Mouse (Mus musculus) T-helper 1 cell (primary cell): ENCODE measurements around the gene Olfr51.
"Not testable (repeated sequence)": the region's sequence is repeated elsewhere in the genome, so short reads cannot be mapped to it uniquely, and the experiment has no call there.

Source experiments
- in situ Hi-C: fragments of 300-600 bp; cut with MboI, MseI; formaldehyde crosslinking; loops from one replicate; pipeline ENCODE4 v1.15.1; 2025; ENCODE audit warnings: high pct_unique_total_duplicates

Olfr51 gene

DNA sequence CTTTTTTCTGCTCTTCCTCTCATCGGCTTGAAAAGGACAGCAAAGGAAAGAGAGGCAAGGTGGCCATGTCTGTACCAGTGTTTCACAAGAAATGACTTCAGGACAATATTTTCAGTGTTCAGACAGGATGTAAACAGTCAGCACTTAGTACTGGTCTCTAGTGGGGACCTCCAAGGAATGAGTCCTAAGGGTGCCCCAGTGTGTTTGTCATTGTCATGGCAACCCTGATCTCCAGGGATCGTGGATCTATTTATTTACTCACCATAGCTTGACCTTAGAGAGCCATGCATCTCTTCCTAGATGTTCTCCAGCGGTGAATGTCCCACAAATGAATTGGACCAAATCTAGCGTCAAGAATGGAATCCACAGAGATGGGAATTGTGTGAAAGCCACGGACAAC is at the start of gene Olfr51:
TSS of gene Olfr51 (plus strand) at position 301 of the 400 bp plus-strand sequence.
- in situ Hi-C loops = no loop called here

DNA sequence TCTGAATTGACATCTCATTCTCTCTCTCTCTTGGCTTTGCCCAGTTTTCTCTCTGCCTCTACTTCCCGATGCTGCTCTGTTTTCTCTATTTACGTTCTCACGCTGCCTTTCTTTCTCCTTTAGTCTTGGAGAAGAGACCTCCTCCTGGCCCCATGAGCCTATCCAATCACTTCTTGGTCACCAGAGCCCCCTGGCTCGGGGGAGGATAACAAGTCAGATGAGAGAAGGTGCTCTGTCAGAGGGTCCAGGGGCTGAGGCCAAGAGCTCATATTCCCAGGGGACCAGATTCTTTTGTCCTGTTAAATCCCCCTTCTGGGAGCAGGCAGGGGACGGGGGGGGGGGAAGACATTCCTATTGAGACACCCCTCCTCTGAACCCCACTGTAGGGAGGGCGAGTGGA is 49.7 kb upstream of the Olfr51 start, which contains the start of gene Prop1:
TSS of gene Prop1 (minus strand) at position 101 of the 400 bp plus-strand sequence.
- in situ Hi-C loops = no loop called here

DNA sequence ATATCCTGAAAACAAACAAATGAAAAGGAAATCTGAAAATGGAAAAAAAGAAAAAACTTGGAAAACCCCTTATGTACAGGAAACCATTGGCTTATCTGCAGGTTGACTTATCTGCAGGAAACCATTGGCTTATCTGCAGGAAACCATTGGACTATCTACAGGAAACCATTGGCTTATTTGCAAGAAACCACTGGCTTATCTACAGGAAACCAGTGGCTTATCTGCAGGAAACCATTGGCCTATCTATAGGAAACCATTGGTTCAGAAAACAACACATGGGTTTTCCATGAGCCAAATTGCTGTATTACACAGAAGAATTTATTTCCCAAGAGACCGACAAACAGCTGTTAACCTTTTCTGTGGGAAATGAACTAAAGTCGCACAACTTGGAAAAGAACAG is 38.5 kb upstream of the Olfr51 start:
- in situ Hi-C loops = no loop called here

DNA sequence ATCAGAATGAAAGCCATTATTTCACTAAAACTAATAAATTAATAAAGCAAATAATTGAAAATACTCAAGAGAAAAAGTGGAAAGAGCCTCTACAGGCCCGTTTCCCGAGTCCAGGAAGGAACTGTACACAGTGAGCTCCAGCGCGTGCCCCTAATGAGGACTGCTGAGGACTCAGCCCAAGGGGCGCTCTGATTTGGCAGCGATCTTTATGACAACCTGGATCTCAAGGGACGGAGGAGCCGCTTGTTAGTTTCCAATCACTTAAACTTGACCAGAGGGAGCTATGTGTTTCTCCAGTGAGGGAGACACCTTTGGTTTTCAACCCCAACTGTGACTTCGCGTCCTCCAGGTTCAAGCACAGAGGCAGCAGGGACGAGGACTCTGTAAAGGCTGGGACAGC is 37.2 kb upstream of the Olfr51 start, which contains the start of gene Olfr1378:
TSS of gene Olfr1378 (plus strand) at position 301 of the 400 bp plus-strand sequence.
- in situ Hi-C loops = no loop called here

- in situ Hi-C loops = no loop called here
Observed at GRCm38 (mm10) chr11:50977216-50977615, 26.2 kb upstream of the Olfr51 start.

DNA sequence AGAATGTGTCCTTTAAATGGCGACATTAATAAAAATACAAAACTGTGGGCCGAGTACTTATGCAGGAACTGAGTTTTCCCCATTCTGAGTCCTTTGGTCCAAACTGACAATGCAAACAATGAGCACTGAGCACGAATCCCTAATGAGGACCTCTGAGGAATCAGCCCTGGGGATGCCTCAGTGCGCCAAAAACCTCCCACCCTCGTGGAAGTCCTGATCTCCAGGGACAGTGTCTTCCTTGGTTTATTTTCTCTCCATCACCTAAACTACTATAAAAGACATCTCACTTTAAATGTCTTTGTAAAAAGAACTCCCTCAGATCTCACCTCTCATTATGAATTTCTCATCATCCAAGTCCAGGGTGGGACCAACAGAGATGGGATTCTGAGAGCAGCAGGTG is 21.7 kb upstream of the Olfr51 start, which contains the start of gene Olfr1377:
TSS of gene Olfr1377 (plus strand) at position 301 of the 400 bp plus-strand sequence.
- in situ Hi-C loops = no loop called here

- in situ Hi-C loops = no loop called here
Observed at GRCm38 (mm10) chr11:51011821-51012220, 8.4 kb downstream of the Olfr51 start.

- in situ Hi-C loops = no loop called here
Observed at GRCm38 (mm10) chr11:51013936-51014335, 10.5 kb downstream of the Olfr51 start, which contains the start of gene Olfr54. TSS of gene Olfr54 (plus strand) at chr11:51014236.

DNA sequence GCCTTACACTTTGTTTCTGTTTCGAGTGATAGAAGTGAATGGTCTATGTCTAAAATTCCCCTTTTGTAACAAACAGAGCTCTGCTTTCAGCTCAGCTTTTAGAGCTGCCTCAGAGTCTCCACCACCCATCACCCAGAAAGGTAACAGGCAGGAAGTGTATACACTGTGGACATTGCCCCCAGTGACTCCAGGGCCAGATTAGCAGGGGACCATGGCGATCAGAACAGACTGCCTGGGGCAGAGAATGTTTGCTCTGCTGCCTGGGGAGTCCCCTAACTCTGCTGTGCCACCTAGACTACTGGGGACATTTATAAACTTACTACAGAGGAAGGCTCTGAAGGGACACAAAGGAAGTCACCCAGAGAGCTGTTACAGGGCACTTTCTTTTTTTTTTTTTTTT is 12.9 kb downstream of the Olfr51 start:
- in situ Hi-C loops = no loop called here

DNA sequence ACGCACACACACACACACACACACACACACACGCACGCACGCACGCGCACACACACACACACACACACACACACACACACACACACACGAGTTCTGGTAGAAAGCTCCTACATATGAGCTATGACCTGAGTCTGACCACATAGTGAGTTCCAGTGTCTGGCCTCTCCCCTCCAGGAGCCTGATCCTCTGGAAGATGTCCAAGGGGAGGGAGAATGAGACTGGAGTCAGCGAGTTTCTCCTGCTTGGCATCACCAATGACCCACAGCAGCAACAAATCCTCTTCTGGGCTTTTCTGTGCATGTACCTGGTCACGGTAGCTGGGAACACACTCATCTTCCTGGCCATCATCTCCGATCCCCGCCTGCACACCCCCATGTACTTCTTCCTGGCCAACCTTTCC is 23.4 kb downstream of the Olfr51 start:
- in situ Hi-C loops = not testable (repeated sequence)

- in situ Hi-C loops = not testable (repeated sequence)
Observed at GRCm38 (mm10) chr11:51029381-51029780, 26.0 kb downstream of the Olfr51 start.

GRCm38 (mm10) chr11:51030225-51030624 is 26.8 kb downstream of the Olfr51 start:
- in situ Hi-C loops = loop anchor here (5.0 kb wide), 1 partner anchor 88 kb away; the partner anchor contains the start of gene 4933414I15Rik

- in situ Hi-C loops = loop anchor here (5.0 kb wide), 1 partner anchor 91 kb away; the partner anchor contains the start of gene 4933414I15Rik
Observed at GRCm38 (mm10) chr11:51032851-51033250, 29.5 kb downstream of the Olfr51 start.

DNA sequence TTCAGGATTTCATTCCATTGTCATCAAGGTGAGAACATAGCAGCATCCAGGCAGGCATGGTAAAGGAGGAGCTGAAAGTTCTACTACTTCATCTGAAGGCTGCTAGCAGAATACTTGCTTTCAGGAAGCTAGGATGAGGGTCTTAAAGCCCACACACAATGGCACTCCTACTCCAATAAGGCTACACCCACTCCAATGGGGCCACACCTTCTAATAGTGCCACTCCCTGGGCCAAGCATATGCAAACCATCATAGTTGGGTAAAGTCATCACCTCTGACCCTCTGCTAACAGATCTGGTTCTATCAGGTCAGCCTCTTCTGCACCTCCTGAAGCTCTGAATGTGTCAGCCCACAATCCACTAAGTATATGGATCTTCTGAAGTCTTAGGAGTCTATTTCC is 30.7 kb downstream of the Olfr51 start:
- in situ Hi-C loops = loop anchor here (5.0 kb wide), 1 partner anchor 92 kb away; the partner anchor contains the start of gene 4933414I15Rik

DNA sequence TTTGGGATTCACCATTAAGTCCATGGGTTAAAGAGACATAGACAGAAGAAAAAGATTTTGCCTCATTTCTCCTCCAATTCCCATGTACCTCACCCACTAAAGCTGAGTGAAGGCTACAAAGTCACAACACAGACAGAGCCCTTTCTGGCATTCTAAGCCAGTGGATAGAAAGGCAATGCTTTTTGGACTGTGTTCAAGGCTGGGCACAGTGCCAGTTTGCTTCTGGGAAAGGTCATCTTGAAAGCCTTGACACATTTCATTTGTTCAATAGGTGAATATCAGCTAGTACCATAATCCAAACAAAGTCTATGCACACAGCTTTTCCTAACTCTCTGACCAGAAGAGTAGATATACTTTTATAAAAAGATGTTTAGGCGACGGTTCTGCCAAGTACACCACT is 32.6 kb downstream of the Olfr51 start:
- in situ Hi-C loops = no loop called here

- in situ Hi-C loops = not testable (repeated sequence)
Observed at GRCm38 (mm10) chr11:51044776-51045175, 41.4 kb downstream of the Olfr51 start.

- in situ Hi-C loops = not testable (repeated sequence)
Observed at GRCm38 (mm10) chr11:51047809-51048208, 44.4 kb downstream of the Olfr51 start, which contains the start of gene Olfr1375. TSS of gene Olfr1375 (plus strand) at chr11:51048109.

DNA sequence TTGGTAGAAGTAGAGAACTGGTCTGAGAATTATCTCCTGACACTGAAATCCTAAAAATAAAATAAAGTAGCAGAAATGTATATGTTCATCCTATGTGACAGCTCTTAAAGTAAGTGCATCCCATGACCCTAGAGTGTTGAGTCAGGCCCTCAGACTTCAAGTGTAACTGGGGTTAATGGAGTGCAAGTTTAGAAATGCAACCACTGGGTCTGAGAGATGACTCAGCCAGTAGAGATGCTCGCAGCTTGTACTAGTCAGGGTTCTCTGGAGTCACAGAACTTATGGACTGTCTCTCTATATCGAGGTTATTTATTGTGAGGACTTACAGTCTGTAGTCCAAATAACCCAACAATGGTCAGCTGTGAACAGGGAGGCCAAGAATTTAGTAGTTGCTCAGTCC is 48.3 kb downstream of the Olfr51 start:
- in situ Hi-C loops = no loop called here

DNA sequence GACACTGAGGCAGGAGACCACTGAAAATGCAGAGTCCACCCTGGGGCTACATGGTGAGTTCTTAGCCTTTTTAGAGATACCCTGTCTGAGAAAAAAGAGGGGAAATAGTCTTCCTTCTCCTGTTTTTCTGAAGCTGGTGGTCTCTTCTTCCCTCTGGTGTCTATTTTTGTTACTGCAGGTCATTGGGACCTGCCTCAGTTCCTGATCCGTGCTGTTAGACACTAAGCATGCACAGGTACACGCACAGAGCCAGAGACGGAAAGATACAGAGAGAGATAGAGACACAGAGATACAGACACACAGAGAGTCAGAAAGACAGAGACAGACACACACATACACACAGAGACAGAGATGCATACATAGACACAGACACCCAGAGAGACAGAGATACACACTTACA is 49.8 kb downstream of the Olfr51 start:
- in situ Hi-C loops = no loop called here

DNA sequence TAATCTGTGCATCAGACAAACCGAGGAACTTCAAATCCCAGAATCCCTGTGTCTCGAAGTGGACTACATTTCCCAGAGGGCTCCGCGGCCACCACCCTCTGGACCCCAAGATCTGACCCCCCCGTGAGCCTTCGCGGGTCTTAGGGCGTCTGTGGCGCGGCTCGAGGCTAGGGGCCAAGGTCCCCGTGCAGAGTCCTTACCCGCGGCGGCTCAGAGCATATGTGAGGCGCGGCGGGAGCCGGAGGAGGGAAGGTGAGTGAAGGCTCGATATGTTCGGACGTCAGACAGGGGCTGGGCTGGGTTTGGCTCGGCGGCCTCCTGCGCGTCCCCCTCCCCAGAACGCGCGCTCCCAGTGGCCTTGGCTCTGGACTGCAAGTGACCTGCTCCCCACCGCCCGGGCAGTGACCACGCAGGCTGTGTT is 55.8 kb downstream of the Olfr51 start, which contains the start of gene Zfp354a:
TSS of gene Zfp354a (plus strand) at position 107 of the 421 bp plus-strand sequence.
- in situ Hi-C loops = no loop called here
